Mouse (Mus musculus) midbrain, embryonic 12.5 days (tissue): ENCODE data around the gene 2010111I01Rik. TPM values are rescaled to one million over a fixed set of nuclear protein-coding genes. Genes with fewer than 3 reads are reported as not detected.

ENCODE experiments used
- ATAC-seq: fragments of 200-750 bp; cut with Nextera tagmentation; 2 replicates; pipeline ENCODE4 v1.8.0; 2017; ENCODE audit warnings: low read depth, moderate TSS enrichment, moderate library complexity; ENCODE audit not compliant: low FRiP score
- H3K27ac ChIP-seq: fragments of 300-500 bp; sonication (generic); replicated peaks from 2 replicates; pipeline ENCODE4 v1.5.1; 2016; ENCODE audit warnings: mild to moderate bottlenecking
- H3K27me3 ChIP-seq: fragments of 300-500 bp; sonication (generic); 2 replicates; pipeline ENCODE4 v1.6.1; 2016; ENCODE audit warnings: mild to moderate bottlenecking
- H3K36me3 ChIP-seq: fragments of 300-500 bp; sonication (generic); 2 replicates; pipeline ENCODE4 v1.6.1; 2016
- H3K4me1 ChIP-seq: fragments of 300-500 bp; sonication (generic); 2 replicates; pipeline ENCODE4 v1.6.1; 2016
- H3K4me2 ChIP-seq: fragments of 300-500 bp; sonication (generic); replicated peaks from 2 replicates; pipeline ENCODE4 v1.6.1; 2016; ENCODE audit warnings: mild to moderate bottlenecking, moderate library complexity
- H3K4me3 ChIP-seq: fragments of 300-500 bp; sonication (generic); 2 replicates; pipeline ENCODE4 v1.5.1; 2016; ENCODE audit warnings: mild to moderate bottlenecking
- H3K9ac ChIP-seq: fragments of 300-500 bp; sonication (generic); replicated peaks from 2 replicates; pipeline ENCODE4 v1.6.1; 2016; ENCODE audit warnings: mild to moderate bottlenecking, moderate library complexity
- H3K9me3 ChIP-seq: fragments of 300-500 bp; sonication (generic); 2 replicates; pipeline ENCODE4 v1.6.1; 2016; ENCODE audit warnings: mild to moderate bottlenecking
- WGBS: fragments of 180-500 bp; shearing (Covaris S2); methylation state at CpG from one replicate; pipeline ENCODE4 v1.1.7; 2016; 5-methylcytosine and 5-hydroxymethylcytosine counted together
- polyA plus RNA-seq: library from polyadenylated mRNA; unstranded; fragments of >200 nt; fragmentation: Nextera tagmentation; extraction: Ambion mirVana; gene quantifications from 2 replicates; pipeline ENCODE4 v1.2.1, GENCODE M21; 2016

The 2010111I01Rik gene
- polyA plus RNA-seq, 1 experiment from 2014 or later, result 35.7 TPM

DNA sequence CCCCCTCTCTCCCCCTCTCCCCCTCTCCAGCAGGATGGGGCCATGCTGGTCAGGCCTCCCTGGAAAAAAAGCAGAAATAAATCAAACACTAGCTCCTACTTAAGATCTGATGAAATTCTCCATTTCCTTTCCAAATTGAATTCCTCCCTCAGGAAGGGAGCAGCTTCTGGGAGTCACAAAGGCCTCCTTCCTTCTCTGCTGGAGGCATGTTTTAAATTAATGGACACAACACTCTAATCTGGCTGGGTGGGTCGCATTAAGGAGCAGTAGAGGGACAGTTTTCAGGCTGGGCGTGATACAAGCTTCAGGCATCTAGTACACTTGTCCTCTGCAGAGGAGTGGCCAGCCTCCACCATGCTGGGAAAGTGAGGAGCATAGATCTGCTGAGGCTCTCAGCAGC, 188.7 kb downstream of the 2010111I01Rik start:
- H3K27ac ChIP-seq, result no peak overlapping the region
- H3K4me1 ChIP-seq, result peaks cover 3% of the 10 kb centered on the region; the same call in 1 of the 2 replicates
- H3K36me3 ChIP-seq, result no peaks in the 10 kb centered on the region
- H3K9ac ChIP-seq, result no peak overlapping the region
- ATAC-seq, result no peak
- no peak overlapping the region for H3K4me2 ChIP-seq
- H3K27me3 ChIP-seq, result peaks cover 5% of the 10 kb centered on the region; the same call in 1 of the 2 replicates
- no peaks in the 10 kb centered on the region for H3K9me3 ChIP-seq
- WGBS, result 66% methylated on average over 2 of the region's 2 CpGs
- no peak overlapping the region for H3K4me3 ChIP-seq

DNA sequence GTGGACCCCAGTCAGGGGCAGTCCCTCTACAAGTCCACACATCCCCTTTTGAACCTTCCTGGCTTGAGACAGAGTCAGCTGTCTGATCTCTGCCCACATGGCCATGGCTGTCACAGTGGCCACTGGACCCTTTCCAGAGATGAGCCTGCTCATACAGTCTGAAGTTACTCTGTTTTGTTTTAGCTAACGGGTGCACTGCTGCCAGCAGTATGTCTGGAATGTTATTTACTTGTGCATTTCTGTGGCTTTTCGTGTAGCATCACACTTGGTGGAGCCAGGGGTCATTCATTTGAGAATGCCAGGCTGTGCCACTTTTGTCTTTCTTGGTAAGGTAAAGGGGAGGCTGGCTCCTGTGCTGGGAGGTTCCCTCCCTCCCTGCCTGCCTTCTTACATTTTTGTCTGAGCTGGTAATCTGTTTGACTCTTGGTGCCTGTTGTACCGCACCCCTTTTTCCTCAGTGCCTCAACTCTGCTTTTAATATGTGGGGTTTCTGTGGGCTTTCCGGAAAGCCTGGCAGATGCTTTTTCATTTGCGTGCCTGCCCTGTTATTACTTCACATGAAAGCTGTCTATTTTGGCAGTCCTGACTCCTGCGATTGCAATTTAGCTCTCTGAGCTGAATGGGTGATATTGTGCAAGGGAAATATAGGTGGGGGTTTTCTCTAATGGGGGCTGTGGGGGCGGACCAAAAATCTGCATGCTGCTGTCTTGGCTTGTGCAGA, 190.3 kb downstream of the 2010111I01Rik start:
- Histone ChIP-seq H3K4me2 (no peak overlapping the region), H3K4me3 (no peak overlapping the region), H3K9me3 (no peaks in the 10 kb centered on the region), H3K9ac (no peak overlapping the region), H3K36me3 (no peaks in the 10 kb centered on the region), H3K4me1 (no peaks in the 10 kb centered on the region), H3K27ac (no peak overlapping the region), H3K27me3 (no peaks in the 10 kb centered on the region)
- WGBS, result 74% methylated on average over 7 of the region's 7 CpGs
- ATAC-seq, result no peak

DNA sequence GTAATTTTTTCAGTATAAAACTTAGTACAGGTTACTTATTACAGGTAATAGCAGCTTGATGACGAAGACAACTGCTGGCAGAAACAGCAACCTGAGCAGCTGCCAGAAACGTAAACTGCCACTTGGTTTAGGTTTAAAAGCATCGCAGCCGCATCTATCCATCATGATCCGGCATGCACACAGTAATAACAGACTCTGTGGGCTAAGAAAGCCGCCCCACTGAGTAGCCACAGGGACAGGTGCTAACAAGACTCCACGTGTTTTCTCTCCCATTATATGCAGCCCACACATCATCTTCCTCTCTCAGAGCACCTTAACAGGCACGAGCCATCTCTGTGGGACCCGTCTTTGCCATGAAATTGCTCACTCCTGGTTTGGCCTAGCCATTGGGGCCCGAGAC, 191.6 kb downstream of the 2010111I01Rik start:
- 90% methylated on average over 10 of the region's 10 CpGs for WGBS

DNA sequence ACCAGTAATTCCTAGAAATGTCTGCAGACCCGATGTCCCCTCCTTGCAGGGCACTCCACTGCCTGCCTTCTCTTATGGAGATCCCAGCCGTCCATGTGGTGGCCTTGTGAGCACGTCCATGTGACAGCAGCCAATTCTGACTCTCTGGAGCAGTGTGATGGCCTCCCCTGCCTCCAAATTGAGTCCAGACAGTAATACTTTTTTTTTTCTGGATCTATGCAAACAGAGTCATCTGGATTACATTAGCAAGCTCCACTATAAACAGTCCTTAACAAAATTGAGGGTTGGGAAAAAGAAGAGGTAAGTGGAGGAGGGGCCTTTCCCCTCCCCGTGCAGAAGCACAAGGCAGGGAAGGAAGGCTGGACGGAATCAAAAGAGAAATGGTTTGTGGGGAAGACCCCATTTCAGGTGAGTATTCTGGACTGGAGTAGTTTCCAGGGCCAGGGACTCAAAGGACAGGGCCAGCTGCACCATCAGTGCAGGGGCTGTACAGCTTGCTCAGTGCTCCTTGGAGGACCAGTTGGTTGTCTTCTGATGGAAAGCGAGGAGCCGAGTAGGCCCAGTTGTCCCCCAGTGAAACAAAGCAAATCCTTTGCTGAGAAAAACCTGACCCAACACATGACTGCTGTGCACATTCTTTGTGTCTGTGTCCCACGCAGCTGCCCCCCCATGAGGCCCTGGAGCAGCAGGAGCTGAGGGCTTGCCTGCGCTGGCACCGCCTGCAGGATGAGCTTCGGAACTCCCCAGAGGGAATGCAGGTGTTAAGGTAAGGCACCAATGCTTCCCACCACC, 205.8 kb downstream of the 2010111I01Rik start:
- H3K27me3 ChIP-seq, result peaks cover 3% of the 10 kb centered on the region; the same call in 1 of the 2 replicates
- no peak overlapping the region for H3K9ac ChIP-seq
- peaks cover 12% of the 10 kb centered on the region for H3K4me1 ChIP-seq
- H3K27ac ChIP-seq, result no peak overlapping the region
- 0 out of 2 replicates have a peak, but pooled peaks have one; percentile 39 for ATAC-seq
- H3K9me3 ChIP-seq, result no peaks in the 10 kb centered on the region
- H3K4me2 ChIP-seq, result no peak overlapping the region
- H3K36me3 ChIP-seq, result no peaks in the 10 kb centered on the region
- H3K4me3 ChIP-seq, result no peak overlapping the region
- 54% methylated on average over 11 of the region's 11 CpGs for WGBS

More for the DNA sequence above, 191.6 kb downstream of the 2010111I01Rik start:
- H3K27me3 ChIP-seq, result no peaks in the 10 kb centered on the region
- H3K36me3 ChIP-seq, result no peaks in the 10 kb centered on the region
- H3K9me3 ChIP-seq, result no peaks in the 10 kb centered on the region
- H3K4me2 ChIP-seq, result no peak overlapping the region
- no peaks in the 10 kb centered on the region for H3K4me1 ChIP-seq
- H3K27ac ChIP-seq, result no peak overlapping the region
- H3K4me3 ChIP-seq, result no peak overlapping the region
- H3K9ac ChIP-seq, result no peak overlapping the region
- no peak for ATAC-seq

DNA sequence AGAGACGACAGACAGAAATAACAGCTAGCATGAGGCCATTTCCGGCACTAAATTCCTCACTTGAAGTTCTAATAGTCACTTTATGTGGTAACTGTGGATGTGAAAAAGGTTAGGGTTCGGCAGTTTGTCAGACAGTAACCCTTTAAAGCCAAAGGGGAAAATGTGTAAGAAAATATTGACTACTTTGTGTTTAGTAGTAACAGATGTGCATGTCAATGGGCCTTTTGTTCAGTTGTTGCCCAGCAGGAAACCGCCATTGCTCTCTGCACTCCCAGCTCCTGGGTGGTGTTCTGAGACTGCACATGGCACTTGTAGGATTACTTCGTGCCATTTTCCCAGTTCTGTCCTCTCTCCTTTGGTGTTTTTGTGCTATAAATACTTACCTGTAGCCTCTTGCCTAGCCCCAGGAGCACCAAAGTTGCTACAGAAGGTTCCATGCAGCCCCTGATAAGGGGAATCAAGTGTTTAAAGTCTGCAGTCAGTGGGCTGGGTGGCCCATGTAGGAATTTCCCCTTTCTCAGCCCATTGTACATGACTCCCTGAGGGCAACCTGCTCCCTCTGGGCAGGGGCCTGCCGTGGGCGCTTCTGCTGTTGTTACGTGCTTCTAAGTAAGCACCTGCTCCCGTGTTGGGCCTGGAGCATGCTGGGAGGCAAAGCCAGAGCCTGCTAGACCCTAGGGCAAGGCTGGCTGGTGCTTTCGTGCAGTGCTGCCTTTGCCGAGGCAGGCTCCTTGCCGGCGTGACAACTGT, 206.8 kb downstream of the 2010111I01Rik start:
- H3K9ac ChIP-seq, result no peak overlapping the region
- 0 out of 2 replicates have a peak, but pooled peaks have one; percentile 59 for ATAC-seq
- WGBS, result 27% methylated on average over 13 of the region's 13 CpGs

DNA sequence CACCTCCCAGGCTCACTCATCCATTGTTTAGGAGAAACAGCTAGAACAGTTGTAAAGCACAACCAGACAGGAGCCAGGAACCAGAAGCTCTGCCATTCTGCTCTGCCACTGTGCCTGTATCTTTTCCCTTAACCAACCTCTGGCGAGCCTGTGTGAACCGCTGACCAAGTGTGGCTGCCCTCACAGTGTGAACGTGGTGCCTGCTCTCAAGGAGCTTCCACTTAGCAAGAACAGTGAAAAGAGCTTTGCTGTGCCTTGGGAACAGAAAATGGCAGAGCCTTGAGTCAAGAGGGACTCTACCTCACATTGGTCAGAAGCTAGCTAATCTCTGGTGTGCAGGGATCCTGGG, 207.4 kb downstream of the 2010111I01Rik start:
- no peak overlapping the region for H3K27ac ChIP-seq
- no peak overlapping the region for H3K4me3 ChIP-seq
- no peaks in the 10 kb centered on the region for H3K9me3 ChIP-seq
- H3K27me3 ChIP-seq, result peaks cover 3% of the 10 kb centered on the region; the same call in 1 of the 2 replicates
- H3K36me3 ChIP-seq, result no peaks in the 10 kb centered on the region
- no peak overlapping the region for H3K4me2 ChIP-seq
- H3K9ac ChIP-seq, result no peak overlapping the region
- peaks cover 12% of the 10 kb centered on the region for H3K4me1 ChIP-seq
- WGBS, result 84% methylated on average over 3 of the region's 3 CpGs
- no peak for ATAC-seq

More for the DNA sequence above, 206.8 kb downstream of the 2010111I01Rik start:
- no peaks in the 10 kb centered on the region for H3K9me3 ChIP-seq
- peaks cover 3% of the 10 kb centered on the region; the same call in 1 of the 2 replicates for H3K27me3 ChIP-seq
- H3K4me1 ChIP-seq, result peaks cover 12% of the 10 kb centered on the region
- H3K36me3 ChIP-seq, result no peaks in the 10 kb centered on the region
- H3K4me3 ChIP-seq, result no peak overlapping the region
- H3K27ac ChIP-seq, result peak overlapping the region; percentile 46; the same call in 1 of the 2 replicates
- no peak overlapping the region for H3K4me2 ChIP-seq

DNA sequence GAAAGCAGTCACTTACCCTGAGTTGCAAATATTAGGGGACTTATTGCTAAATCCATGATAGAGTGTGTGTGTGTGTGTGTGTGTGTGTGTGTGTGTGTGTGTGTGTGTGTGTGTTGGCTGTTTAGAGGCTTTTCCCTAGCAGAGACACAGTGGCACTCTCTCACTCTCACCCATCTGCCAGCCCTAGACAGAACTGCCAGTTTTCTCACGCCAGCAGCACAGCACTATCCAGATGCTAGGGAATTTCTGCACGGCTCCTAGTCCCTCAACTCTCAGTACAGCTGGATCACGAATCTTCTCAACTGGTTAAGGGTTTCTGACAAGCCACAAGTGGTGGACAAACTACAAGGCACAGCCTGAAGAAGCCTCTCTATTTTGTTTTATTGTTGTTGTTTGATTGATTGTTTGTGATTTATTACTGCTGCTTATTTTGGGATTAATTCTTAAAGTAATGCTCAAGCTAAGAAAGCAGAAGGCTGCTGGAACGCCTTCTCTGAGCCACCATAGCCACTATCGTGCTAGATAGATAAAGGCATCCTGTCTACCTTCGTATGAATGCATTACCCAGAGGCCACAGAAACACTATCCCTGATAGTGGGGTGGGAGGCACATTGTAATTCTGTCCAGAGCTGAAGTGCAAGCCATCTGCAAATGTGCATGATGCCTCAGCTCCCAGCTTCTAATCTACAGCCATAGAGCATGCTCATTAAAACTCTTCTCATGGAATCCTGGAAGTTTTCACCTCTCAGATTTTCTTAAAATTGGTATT, 209.7 kb downstream of the 2010111I01Rik start:
- H3K9me3 ChIP-seq, result no peaks in the 10 kb centered on the region
- WGBS, result 85% methylated on average over 6 of the region's 6 CpGs
- peaks cover 12% of the 10 kb centered on the region for H3K4me1 ChIP-seq
- no peak overlapping the region for H3K27ac ChIP-seq
- peaks cover 3% of the 10 kb centered on the region; the same call in 1 of the 2 replicates for H3K27me3 ChIP-seq
- no peak overlapping the region for H3K9ac ChIP-seq
- no peak overlapping the region for H3K4me3 ChIP-seq
- H3K4me2 ChIP-seq, result no peak overlapping the region
- no peaks in the 10 kb centered on the region for H3K36me3 ChIP-seq
- no peak for ATAC-seq

DNA sequence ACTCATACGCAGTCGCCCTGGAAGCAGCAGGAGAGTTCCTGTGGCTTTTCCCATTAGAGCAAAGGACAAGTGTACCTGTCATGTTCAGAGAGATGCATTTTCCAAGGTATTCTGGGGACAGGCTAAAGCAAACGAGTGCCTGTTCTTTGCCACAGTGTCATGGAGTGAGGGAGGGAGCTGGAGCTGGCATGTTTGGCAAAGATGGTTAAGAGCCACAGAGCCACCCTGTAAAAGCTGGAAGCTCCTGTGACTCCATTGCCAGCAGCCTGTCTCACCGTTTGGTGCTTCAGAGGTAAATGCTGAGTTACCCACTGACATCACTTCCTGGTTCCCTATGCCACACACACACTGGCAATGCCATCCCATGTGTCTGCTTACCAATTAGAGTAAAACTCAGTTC, 211.4 kb downstream of the 2010111I01Rik start:
- Histone ChIP-seq H3K27me3 (peaks cover 3% of the 10 kb centered on the region; the same call in 1 of the 2 replicates), H3K9me3 (no peaks in the 10 kb centered on the region), H3K9ac (no peak overlapping the region), H3K27ac (no peak overlapping the region), H3K36me3 (no peaks in the 10 kb centered on the region), H3K4me2 (no peak overlapping the region), H3K4me3 (no peak overlapping the region), H3K4me1 (peaks cover 9% of the 10 kb centered on the region)
- ATAC-seq, result no peak
- 78% methylated on average over 4 of the region's 4 CpGs for WGBS

DNA sequence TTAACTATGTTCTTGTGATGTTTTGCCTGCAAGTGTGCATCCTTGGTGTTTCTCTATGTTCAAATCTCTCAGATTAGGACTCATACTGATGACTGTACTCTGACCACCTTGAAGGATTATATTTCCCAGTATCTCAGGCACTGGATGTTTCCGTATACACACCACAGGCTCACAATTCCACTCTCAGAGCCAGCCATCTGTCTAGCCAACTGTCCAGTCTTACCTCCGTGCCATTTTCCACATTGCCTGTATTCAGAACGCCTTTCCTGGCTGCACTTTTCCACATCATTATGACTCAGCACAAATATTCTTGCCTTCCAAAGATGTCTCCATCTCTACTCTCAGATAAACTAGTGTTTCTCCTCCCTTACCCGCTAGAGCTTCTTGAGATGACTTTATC, 212.5 kb downstream of the 2010111I01Rik start:
- H3K9me3 ChIP-seq, result no peaks in the 10 kb centered on the region
- no peak overlapping the region for H3K4me2 ChIP-seq
- H3K4me3 ChIP-seq, result no peak overlapping the region
- ATAC-seq, result no peak
- no peak overlapping the region for H3K27ac ChIP-seq
- H3K9ac ChIP-seq, result no peak overlapping the region
- no peaks in the 10 kb centered on the region for H3K4me1 ChIP-seq
- H3K27me3 ChIP-seq, result no peaks in the 10 kb centered on the region
- no peaks in the 10 kb centered on the region for H3K36me3 ChIP-seq
- WGBS, result 92% methylated on average over 4 of the region's 4 CpGs

DNA sequence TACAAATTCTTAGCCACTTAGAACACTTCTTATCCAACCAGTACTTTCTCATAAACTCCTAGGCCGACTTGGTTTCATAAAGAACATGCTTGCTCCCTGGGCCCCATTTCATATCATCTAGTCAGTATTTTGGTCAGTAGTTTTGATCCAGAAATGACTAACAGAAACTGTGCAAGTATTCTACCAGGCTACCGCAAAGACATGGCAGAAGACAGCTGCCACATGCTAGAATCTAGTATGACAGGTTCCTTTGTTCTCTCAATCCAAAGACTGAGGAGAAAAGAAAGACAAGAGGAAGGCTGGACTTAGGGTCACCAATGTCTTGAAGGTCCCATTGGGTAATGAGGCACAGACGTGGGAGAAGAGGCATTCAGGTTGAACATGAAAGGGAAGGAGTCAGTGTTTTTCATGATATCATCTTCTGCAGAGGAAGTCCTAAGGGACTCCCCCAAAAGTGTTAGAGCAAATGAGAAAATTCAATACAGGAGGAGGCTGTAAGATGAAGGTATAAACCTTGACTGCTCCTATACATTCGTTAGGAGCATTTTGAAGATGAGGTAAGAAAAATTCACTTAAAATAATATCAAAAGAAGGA, 216.0 kb downstream of the 2010111I01Rik start:
- Histone ChIP-seq H3K9ac (no peak overlapping the region), H3K9me3 (no peaks in the 10 kb centered on the region), H3K36me3 (no peaks in the 10 kb centered on the region), H3K27ac (no peak overlapping the region), H3K4me1 (peaks cover 7% of the 10 kb centered on the region), H3K4me3 (no peak overlapping the region), H3K4me2 (no peak overlapping the region), H3K27me3 (no peaks in the 10 kb centered on the region)
- ATAC-seq, result no peak
- WGBS, result 81% methylated on average over 4 of the region's 4 CpGs

DNA sequence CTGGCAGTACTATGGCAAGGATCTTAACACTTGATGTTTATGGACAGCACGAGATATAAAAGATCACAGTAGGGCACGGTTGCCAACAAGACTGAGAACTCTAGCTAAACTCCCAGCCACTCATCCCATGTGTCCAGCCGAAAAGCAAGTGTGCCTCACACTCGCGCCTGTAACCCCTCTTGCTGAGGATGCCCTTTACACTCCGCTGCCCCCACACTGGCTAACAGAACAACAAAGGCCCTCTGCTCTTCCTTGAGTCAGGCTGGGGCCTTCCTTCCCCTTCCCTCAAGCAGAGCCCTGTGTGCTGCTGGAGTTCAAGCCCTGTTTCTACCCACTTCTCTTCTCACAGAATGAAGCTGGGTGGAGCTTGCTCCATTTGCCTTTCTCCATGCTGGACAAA, 220.3 kb downstream of the 2010111I01Rik start:
- 46% methylated on average over 6 of the region's 6 CpGs for WGBS
- Histone ChIP-seq H3K27me3 (no peaks in the 10 kb centered on the region), H3K36me3 (no peaks in the 10 kb centered on the region), H3K4me1 (peaks cover 16% of the 10 kb centered on the region), H3K4me2 (no peak overlapping the region), H3K9ac (no peak overlapping the region), H3K27ac (no peak overlapping the region), H3K4me3 (no peak overlapping the region), H3K9me3 (no peaks in the 10 kb centered on the region)
- no peak for ATAC-seq
